Mouse (Mus musculus): Measurements from ENCODE around the gene Gatc. TPM values are rescaled to one million over a fixed set of nuclear protein-coding genes. Genes with fewer than 3 reads are reported as not detected.
"Not testable (repeated sequence)": the region's sequence is repeated elsewhere in the genome, so short reads cannot be mapped to it uniquely, and the experiment has no call there.

Gene Gatc
- 21.3 and 24.5 TPM in 2 replicates for polyA plus RNA-seq (2015; fragmentation: Nextera tagmentation; extraction: Ambion mirVana)

GRCm38 (mm10) chr5:115340577-115341313 lies at the start of gene Gatc, which contains the start of gene Triap1:
Gene Gatc (minus strand): TSS chr5:115341178.
Gene Triap1 (plus strand): TSS chr5:115341225.
- H3K36me3 ChIP-seq (ENCODE audit: control insufficient read depth, insufficient read depth, low read length), result peaks cover 15% of the 10 kb centered on the region
- under 1% methylated on average over 62 of the region's 62 CpGs for WGBS
- peak; percentile 94 for ATAC-seq (ENCODE audit: insufficient read depth, low FRiP score)

DNA sequence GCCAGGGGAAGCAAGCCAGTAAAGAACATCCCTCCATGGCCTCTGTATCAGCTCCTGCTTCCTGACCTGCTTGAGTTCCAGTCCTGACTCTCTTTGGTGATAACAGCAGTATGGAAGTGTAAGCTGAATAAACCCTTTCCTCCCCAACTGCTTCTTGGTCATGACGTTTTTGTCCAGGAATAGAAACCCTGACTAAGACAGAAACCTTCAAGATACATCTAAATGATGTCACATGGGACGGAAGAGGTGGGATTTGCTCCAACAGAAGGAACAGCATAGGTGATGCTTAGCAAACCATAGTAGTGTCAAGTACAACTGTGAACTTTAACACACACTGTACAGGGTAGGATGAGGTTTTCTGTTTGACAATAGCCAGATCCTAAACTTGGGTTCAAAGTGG lies 37.9 kb upstream of the Gatc start:
- not testable (repeated sequence) for H3K27ac ChIP-seq (ENCODE audit: low read length); H3K9ac ChIP-seq (ENCODE audit: low read length); H3K36me3 ChIP-seq (ENCODE audit: control insufficient read depth, insufficient read depth, low read length); H3K4me2 ChIP-seq (ENCODE audit: low read depth, low read length); H3K27me3 ChIP-seq (ENCODE audit: control insufficient read depth, insufficient read depth, low read length); ATAC-seq (ENCODE audit: insufficient read depth, low FRiP score); H3K4me1 ChIP-seq (ENCODE audit: control insufficient read depth, insufficient read depth, low read length); H3K9me3 ChIP-seq (replicated peaks; ENCODE audit: control insufficient read depth, low read length); H3K4me3 ChIP-seq (replicated peaks; ENCODE audit: low read length)
- 75% methylated on average over 2 of the region's 2 CpGs for WGBS

More at GRCm38 (mm10) chr5:115340577-115341313, at the start of gene Gatc, which contains the start of gene Triap1:
- Histone ChIP-seq H3K27me3 (ENCODE audit: control insufficient read depth, insufficient read depth, low read length) (no peaks in the 10 kb centered on the region), H3K27ac (ENCODE audit: low read length) (peak within 1 kb of the TSS; percentile 79), H3K4me1 (ENCODE audit: control insufficient read depth, insufficient read depth, low read length) (peaks cover 10% of the 10 kb centered on the region), H3K9me3 (replicated peaks; ENCODE audit: control insufficient read depth, low read length) (no peaks in the 10 kb centered on the region), H3K4me2 (ENCODE audit: low read depth, low read length) (peak within 1 kb of the TSS; percentile 72), H3K9ac (ENCODE audit: low read length) (peak within 1 kb of the TSS; percentile 91), H3K4me3 (replicated peaks; ENCODE audit: low read length) (peak within 1 kb of the TSS; percentile 81)

DNA sequence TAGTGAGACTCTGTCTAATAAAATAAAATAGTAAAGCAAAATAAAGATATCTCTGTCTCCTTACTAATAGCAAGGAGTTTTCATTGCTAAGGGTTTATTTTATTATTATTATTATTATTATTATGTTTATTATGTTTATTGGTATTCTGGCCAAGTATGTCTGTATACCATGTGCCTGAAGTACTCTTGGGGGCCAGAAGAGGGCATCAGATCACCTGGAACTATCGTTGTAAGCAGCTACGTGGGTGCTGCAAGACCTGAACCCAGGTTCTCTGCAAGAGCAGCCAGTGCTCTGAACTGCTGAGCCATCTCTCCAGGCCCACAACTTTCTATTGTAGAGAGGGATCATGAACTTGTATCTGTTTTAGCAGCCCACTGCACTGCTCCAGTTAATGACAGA lies 34.5 kb upstream of the Gatc start:
- ATAC-seq (ENCODE audit: insufficient read depth, low FRiP score), result no peak
- Histone ChIP-seq H3K27me3 (ENCODE audit: control insufficient read depth, insufficient read depth, low read length) (no peaks in the 10 kb centered on the region), H3K4me3 (replicated peaks; ENCODE audit: low read length) (no peak overlapping the region), H3K4me2 (ENCODE audit: low read depth, low read length) (no peak overlapping the region), H3K36me3 (ENCODE audit: control insufficient read depth, insufficient read depth, low read length) (no peaks in the 10 kb centered on the region), H3K9ac (ENCODE audit: low read length) (no peak overlapping the region), H3K27ac (ENCODE audit: low read length) (no peak overlapping the region), H3K9me3 (replicated peaks; ENCODE audit: control insufficient read depth, low read length) (no peaks in the 10 kb centered on the region), H3K4me1 (ENCODE audit: control insufficient read depth, insufficient read depth, low read length) (no peaks in the 10 kb centered on the region)
- 79% methylated on average over 2 of the region's 2 CpGs for WGBS

DNA sequence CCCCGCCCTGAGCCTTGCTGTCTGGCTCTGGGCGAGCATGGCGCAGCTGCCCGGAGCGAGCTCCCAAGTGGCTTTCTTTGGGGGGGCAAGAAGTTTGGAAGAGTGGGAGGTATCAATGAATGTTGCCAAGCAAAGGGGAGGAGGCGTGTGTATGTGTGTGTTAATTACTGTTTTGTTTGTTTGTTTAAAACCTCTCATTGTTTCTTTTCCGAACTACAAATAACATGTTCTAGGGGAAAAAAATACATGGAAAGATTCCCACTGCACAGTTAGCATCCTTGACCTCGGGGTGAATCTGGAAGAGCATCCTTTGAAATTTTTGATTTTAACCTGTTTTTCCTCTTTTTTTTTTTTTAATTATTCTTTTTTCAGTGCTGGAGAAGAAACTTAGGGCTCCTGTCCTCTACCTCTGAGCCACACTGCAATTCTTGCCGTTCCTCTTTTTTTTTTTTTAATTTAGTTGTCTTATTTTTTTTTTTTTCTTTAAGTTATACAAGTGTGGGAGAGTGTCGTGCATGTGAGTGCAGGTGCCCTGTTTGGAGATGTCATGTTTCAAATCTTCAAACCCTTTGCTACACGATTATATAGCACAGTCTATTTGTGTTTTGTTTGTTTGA lies 33.3 kb upstream of the Gatc start:
- Histone ChIP-seq H3K9me3 (replicated peaks; ENCODE audit: control insufficient read depth, low read length) (no peaks in the 10 kb centered on the region), H3K9ac (ENCODE audit: low read length) (peak overlapping the region; percentile 46; the same call in 1 of the 2 replicates), H3K36me3 (ENCODE audit: control insufficient read depth, insufficient read depth, low read length) (no peaks in the 10 kb centered on the region), H3K27ac (ENCODE audit: low read length) (no peak overlapping the region), H3K4me3 (replicated peaks; ENCODE audit: low read length) (peak overlapping the region; percentile 16; the same call in 1 of the 2 replicates), H3K27me3 (ENCODE audit: control insufficient read depth, insufficient read depth, low read length) (no peaks in the 10 kb centered on the region), H3K4me2 (ENCODE audit: low read depth, low read length) (peak overlapping the region; percentile 40), H3K4me1 (ENCODE audit: control insufficient read depth, insufficient read depth, low read length) (no peaks in the 10 kb centered on the region)
- no peak for ATAC-seq (ENCODE audit: insufficient read depth, low FRiP score)
- 28% methylated on average over 11 of the region's 11 CpGs for WGBS

DNA sequence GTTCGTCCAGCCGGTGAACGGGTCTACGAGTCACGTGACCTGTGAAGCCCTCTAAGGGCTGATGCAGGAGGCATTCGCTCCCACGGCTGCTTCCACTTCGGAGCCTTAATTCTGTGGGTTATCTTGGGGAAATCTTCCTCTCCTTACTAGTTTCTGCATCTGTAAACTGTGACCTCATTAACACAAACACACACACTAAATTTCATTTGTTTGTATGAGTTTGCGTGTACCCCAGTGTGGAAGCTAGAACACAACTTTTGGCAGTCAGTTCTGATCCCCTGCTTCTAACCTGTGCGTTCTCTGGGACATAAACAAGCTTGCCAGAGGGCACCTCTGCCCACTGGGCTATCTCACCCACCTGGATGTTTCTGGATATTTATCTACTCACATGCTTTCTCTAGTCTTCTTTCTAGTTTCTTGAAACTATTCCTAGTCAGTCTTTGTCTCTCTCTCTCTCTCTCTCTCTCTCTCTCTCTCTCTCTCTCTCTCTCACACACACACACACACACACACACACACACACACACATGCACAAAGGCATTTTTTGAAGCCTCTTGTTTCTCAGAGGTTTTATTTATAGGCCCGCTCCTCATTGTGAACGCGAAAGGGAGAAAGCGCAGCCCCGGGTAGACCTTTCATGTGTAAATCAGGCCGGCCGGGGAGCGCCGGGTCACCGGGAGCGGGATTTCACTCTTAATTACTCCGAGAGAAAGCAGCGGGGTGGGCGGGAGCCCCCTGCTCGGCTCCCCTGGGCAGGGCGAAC lies 32.6 kb upstream of the Gatc start:
- 27% methylated on average over 26 of the region's 26 CpGs for WGBS
- no peaks in the 10 kb centered on the region for H3K4me1 ChIP-seq (ENCODE audit: control insufficient read depth, insufficient read depth, low read length)
- H3K4me2 ChIP-seq (ENCODE audit: low read depth, low read length), result peak overlapping the region; percentile 40
- no peak overlapping the region for H3K27ac ChIP-seq (ENCODE audit: low read length)
- no peaks in the 10 kb centered on the region for H3K9me3 ChIP-seq (replicated peaks; ENCODE audit: control insufficient read depth, low read length)
- no peaks in the 10 kb centered on the region for H3K36me3 ChIP-seq (ENCODE audit: control insufficient read depth, insufficient read depth, low read length)
- no peaks in the 10 kb centered on the region for H3K27me3 ChIP-seq (ENCODE audit: control insufficient read depth, insufficient read depth, low read length)
- no peak for ATAC-seq (ENCODE audit: insufficient read depth, low FRiP score)
- peak overlapping the region; percentile 16; the same call in 1 of the 2 replicates for H3K4me3 ChIP-seq (replicated peaks; ENCODE audit: low read length)
- peak overlapping the region; percentile 46; the same call in 1 of the 2 replicates for H3K9ac ChIP-seq (ENCODE audit: low read length)

- H3K36me3 ChIP-seq (ENCODE audit: control insufficient read depth, insufficient read depth, low read length), result no peaks in the 10 kb centered on the region
- WGBS, result 32% methylated on average over 9 of the region's 9 CpGs
- peak overlapping the region; percentile 14; the same call in 1 of the 2 replicates for H3K9ac ChIP-seq (ENCODE audit: low read length)
- H3K4me1 ChIP-seq (ENCODE audit: control insufficient read depth, insufficient read depth, low read length), result no peaks in the 10 kb centered on the region
- H3K27ac ChIP-seq (ENCODE audit: low read length), result no peak overlapping the region
- no peak overlapping the region for H3K4me3 ChIP-seq (replicated peaks; ENCODE audit: low read length)
- no peak for ATAC-seq (ENCODE audit: insufficient read depth, low FRiP score)
- H3K27me3 ChIP-seq (ENCODE audit: control insufficient read depth, insufficient read depth, low read length), result no peaks in the 10 kb centered on the region
- H3K9me3 ChIP-seq (replicated peaks; ENCODE audit: control insufficient read depth, low read length), result no peaks in the 10 kb centered on the region
- H3K4me2 ChIP-seq (ENCODE audit: low read depth, low read length), result no peak overlapping the region
These were observed 30.8 kb upstream of the Gatc start for GRCm38 (mm10) chr5:115371736-115372135.

DNA sequence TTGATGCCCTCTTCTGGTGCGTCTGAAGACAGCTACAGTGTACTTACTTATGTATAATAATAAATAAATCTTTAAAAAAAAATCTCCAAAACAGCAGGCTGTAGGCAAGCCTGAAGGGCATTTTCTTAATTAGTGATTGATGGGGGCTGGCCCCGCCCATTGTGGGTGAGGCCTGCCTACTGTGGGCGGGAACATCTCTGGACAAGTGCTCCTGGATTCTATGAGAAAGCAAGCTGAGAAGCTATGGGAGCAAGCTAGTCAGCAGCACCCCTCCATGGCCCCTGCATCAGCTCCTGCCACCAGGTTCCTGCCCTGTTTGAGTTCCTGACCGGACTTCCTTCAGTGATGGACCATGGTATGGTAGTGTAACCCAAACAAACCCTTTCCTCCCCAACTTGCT lies 23.8 kb upstream of the Gatc start:
- no peaks in the 10 kb centered on the region for H3K9me3 ChIP-seq (replicated peaks; ENCODE audit: control insufficient read depth, low read length)
- no peak overlapping the region for H3K4me3 ChIP-seq (replicated peaks; ENCODE audit: low read length)
- ATAC-seq (ENCODE audit: insufficient read depth, low FRiP score), result no peak
- no peaks in the 10 kb centered on the region for H3K4me1 ChIP-seq (ENCODE audit: control insufficient read depth, insufficient read depth, low read length)
- no peaks in the 10 kb centered on the region for H3K36me3 ChIP-seq (ENCODE audit: control insufficient read depth, insufficient read depth, low read length)
- 80% methylated on average over 4 of the region's 4 CpGs for WGBS
- no peaks in the 10 kb centered on the region for H3K27me3 ChIP-seq (ENCODE audit: control insufficient read depth, insufficient read depth, low read length)
- no peak overlapping the region for H3K4me2 ChIP-seq (ENCODE audit: low read depth, low read length)
- no peak overlapping the region for H3K27ac ChIP-seq (ENCODE audit: low read length)
- H3K9ac ChIP-seq (ENCODE audit: low read length), result no peak overlapping the region

DNA sequence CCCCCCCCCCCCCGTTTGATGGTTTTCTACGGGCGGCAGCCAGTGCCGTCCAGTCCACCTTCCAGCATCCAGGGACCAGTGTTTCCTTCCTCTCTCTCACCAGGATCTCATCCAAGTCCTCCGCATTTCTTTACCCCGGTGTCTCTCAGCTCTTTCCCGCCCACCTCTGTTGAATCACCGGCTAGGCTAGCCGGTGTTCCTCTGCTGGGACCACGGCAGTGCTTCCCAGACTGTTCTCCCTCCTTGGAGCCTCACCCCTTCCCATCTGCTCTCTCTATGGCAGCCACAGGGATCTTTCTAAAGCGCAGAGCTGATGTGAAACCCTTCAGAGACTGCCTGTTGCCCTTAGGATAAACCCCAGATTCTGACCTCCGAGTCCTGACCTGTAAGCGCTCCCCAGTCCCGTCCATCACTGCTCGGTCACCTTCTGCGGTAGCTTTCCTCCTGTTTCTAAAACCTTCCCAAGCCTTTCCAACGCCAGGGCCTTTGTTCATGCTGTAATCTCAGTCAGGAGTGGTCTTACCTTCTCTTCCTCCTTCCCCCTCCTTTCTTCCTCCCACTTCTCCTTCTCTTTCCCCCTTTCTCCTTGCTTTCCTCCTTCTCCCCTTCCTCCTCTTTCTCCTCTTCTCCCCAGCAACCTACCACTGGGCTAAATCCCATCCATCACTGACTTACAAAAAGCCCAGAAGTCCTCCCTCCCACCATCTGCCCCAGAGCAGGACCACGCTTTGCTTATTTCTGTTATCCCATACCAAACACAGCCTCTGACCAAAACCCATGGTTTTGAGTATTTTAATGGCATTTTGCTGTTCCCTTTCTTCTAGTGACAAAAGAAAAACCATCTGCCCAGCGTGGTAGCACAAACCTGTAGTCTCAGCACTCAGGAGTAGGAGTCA lies 22.1 kb upstream of the Gatc start:
- Histone ChIP-seq H3K4me2 (ENCODE audit: low read depth, low read length) (no peak overlapping the region), H3K27ac (ENCODE audit: low read length) (no peak overlapping the region), H3K4me1 (ENCODE audit: control insufficient read depth, insufficient read depth, low read length) (no peaks in the 10 kb centered on the region), H3K27me3 (ENCODE audit: control insufficient read depth, insufficient read depth, low read length) (no peaks in the 10 kb centered on the region), H3K4me3 (replicated peaks; ENCODE audit: low read length) (no peak overlapping the region), H3K9me3 (replicated peaks; ENCODE audit: control insufficient read depth, low read length) (no peaks in the 10 kb centered on the region), H3K9ac (ENCODE audit: low read length) (no peak overlapping the region), H3K36me3 (ENCODE audit: control insufficient read depth, insufficient read depth, low read length) (no peaks in the 10 kb centered on the region)
- WGBS, result 18% methylated on average over 19 of the region's 19 CpGs
- ATAC-seq (ENCODE audit: insufficient read depth, low FRiP score), result no peak

Measured in stomach, embryonic 16.5 days (tissue).